Mouse (Mus musculus) MEL (cell line): Measurements from ENCODE around the gene Rps6ka2.

Source experiments
- CHD1 ChIP-seq: IDR thresholded peaks from 2 replicates; pipeline ENCODE4 v1.6.1; 2012; ENCODE audit warnings: low read depth, mild to moderate bottlenecking, inconsistent platforms, low read length, improper control_type of control experiment
- CTCF ChIP-seq, 3 experiments: IDR thresholded peaks in 2 of 3; conservative IDR thresholded peaks in 1 of 3; 2 replicates each; pipeline ENCODE4 v1.5.1; 2011 to 2012; ENCODE audit warnings: low read length in 3 of 3, low read depth in 2 of 3, mild to moderate bottlenecking in 2 of 3, improper control_type of control experiment in 1 of 3, inconsistent platforms in 1 of 3, mixed read lengths in 1 of 3, moderate library complexity in 1 of 3; ENCODE audit not compliant: control insufficient read depth in 1 of 3, insufficient read depth in 1 of 3, poor library complexity in 1 of 3, severe bottlenecking in 1 of 3
- MEF2A ChIP-seq: IDR thresholded peaks from 2 replicates; pipeline ENCODE4 v1.6.1; 2014; ENCODE audit warnings: low read depth, mild to moderate bottlenecking, inconsistent platforms, low read length, improper control_type of control experiment; ENCODE audit not compliant: poor library complexity, insufficient replicate concordance, severe bottlenecking; ENCODE audit errors: extremely low read depth
- NRF1 ChIP-seq: IDR thresholded peaks from 2 replicates; pipeline ENCODE4 v1.6.1; 2014; ENCODE audit warnings: low read depth, mild to moderate bottlenecking, inconsistent platforms, low read length, improper control_type of control experiment, moderate library complexity; ENCODE audit not compliant: poor library complexity, insufficient read depth, severe bottlenecking
- SMC3 ChIP-seq: IDR thresholded peaks from 2 replicates; pipeline ENCODE4 v1.6.1; 2011; ENCODE audit warnings: low read depth, low read length, improper control_type of control experiment
- TBP ChIP-seq: IDR thresholded peaks from 2 replicates; pipeline ENCODE4 v1.8.0; 2011; ENCODE audit warnings: low read depth, low read length, improper control_type of control experiment
- ZKSCAN1 ChIP-seq: IDR thresholded peaks from 2 replicates; pipeline ENCODE4 v1.6.1; 2012; ENCODE audit warnings: low read depth, mild to moderate bottlenecking, inconsistent platforms, low read length, improper control_type of control experiment, moderate library complexity

DNA sequence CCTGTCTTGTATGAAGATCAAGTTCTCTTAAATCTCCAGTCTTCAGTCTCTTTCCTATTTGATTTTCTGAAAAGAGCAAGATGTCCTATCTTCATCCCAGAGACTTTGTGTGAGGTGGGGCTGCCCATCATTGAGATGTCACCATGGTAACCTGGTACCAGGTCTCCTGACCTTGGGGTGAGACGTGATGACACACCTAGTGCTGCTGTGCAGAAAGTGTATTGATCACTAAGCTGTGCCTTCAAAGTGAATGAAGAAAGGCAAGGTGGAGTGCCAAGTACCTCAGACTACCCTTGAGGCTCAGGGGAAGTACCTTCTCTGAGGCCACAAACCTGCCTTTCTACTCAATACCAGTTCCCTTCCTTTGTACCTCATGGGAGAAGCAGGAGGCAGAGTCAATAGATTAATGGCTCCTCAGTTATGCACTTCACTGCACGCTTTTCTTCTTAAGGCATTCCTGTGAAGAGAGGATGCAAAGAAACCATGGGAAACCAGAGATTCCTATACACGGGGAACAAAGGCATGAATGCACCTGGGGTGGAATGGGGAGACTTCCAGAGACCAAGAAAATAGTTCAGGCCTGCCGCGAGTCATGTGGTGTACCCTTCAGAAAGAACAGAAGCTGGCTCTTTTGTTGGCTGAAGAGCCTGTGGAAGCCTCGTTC is 77.1 kb downstream of the Rps6ka2 start:
- TF ChIP-seq TBP: no peak
- no peak for TF ChIP-seq SMC3
- TF ChIP-seq CTCF (IDR thresholded peaks at IDR 0.05 in 2 of 3, conservative IDR thresholded peaks at IDR 0.05 in 1 of 3; ENCODE audit: control insufficient read depth in 1 of 3, insufficient read depth in 1 of 3, low read depth in 2 of 3, low read length in 3 of 3, poor library complexity in 1 of 3, severe bottlenecking in 1 of 3): no peak
- TF ChIP-seq CHD1: no peak
- TF ChIP-seq NRF1: no peak
- TF ChIP-seq ZKSCAN1: no peak
- TF ChIP-seq MEF2A: no peak
